Mouse (Mus musculus): ENCODE results near the gene Gm21854. TPM values are rescaled to one million over a fixed set of nuclear protein-coding genes. Genes with fewer than 3 reads are reported as not detected.

Gm21854 gene
- total RNA-seq (2023) = not detected

GRCm38 (mm10) chrY:5656686-5657085 lies at the start of gene Gm21854:
Gm21854 (plus strand) TSS chrY:5656986.

Other genes starting within 250 kb of the Gm21854 start
- not detected for gene Gm20914, start 69.0 kb downstream of the Gm21854 start, total RNA-seq (2023)
- gene Gm28171, start 136.4 kb downstream of the Gm21854 start, total RNA-seq (2023) = not detected